Mouse (Mus musculus): ENCODE data around the gene Klhdc8a. TPM values are rescaled to one million over a fixed set of nuclear protein-coding genes. Genes with fewer than 3 reads are reported as not detected.

Klhdc8a gene
- total and polyA plus RNA-seq, 2 experiments from 2014 or later, result 11.2 to 26.0 TPM

DNA sequence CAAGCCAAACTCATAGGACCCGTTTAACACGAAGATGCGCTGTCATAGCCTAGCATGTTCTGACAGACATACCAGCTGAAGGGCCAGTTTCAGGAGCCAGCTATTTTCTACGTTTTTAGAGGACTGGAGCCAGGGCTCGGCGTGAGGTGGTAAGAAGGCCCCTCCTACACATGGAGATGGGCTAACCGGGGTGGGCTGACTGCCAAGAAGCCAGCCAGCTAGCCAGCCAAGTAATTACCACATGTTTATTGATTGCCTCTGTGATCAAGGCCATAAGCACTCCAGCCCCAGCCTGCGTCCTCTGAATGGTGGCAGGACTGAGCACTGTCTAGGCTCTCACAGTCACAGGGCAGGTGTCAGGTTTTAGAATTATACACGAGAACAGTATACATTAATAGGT lies 28.4 kb downstream of the Klhdc8a start:
- Histone ChIP-seq H3K27me3 (ENCODE audit: insufficient read depth, low read length) (no peaks in the 10 kb centered on the region), H3K27ac (0 out of 2 replicates have a peak overlapping the region, but pooled peaks have one; percentile 45), H3K9me3 (ENCODE audit: low read length) (no peaks in the 10 kb centered on the region), H3K4me2 (ENCODE audit: low read depth, low read length) (no peak overlapping the region), H3K4me3 (ENCODE audit: low read length) (no peak overlapping the region), H3K4me1 (ENCODE audit: insufficient read depth, low read length) (peaks cover 14% of the 10 kb centered on the region), H3K36me3 (ENCODE audit: insufficient read depth, low read length) (peaks cover 4% of the 10 kb centered on the region; the same call in 1 of the 2 replicates), H3K9ac (replicated peaks; ENCODE audit: low read length) (no peak overlapping the region)
- no peak for TF ChIP-seq CTCF (IDR thresholded peaks at IDR 0.05; ENCODE audit: low read depth)
- 25% methylated on average over 9 of the region's 9 CpGs for WGBS
- ATAC-seq (peak; percentile 67), DNase-seq (ENCODE audit: low spot score) (peak; percentile 86)

DNA sequence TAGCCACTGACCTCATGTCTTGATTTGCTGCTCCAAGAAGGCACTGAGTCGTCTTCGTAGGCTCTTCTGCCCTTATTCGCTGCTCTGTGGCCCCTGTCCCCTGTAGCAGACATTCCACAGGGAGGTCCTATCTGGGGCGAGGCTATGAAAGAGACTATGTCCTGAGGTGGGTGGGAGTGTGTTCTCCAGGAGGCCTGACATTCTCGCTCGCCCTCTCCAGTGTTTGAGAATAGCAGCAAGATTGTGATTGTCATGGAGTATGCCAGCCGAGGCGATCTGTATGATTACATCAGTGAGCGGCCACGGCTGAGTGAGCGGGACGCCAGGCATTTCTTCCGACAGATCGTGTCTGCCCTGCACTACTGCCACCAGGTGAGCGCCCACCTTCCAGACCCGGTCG lies 29.1 kb downstream of the Klhdc8a start:
- no peak overlapping the region for H3K27ac ChIP-seq
- WGBS, result 63% methylated on average over 17 of the region's 17 CpGs
- DNase-seq (ENCODE audit: low spot score) (no peak), ATAC-seq (no peak)
- TF ChIP-seq CTCF (IDR thresholded peaks at IDR 0.05; ENCODE audit: low read depth), result no peak
- peaks cover 4% of the 10 kb centered on the region; the same call in 1 of the 2 replicates for H3K36me3 ChIP-seq (ENCODE audit: insufficient read depth, low read length)
- no peaks in the 10 kb centered on the region for H3K9me3 ChIP-seq (ENCODE audit: low read length)
- H3K4me3 ChIP-seq (ENCODE audit: low read length), result no peak overlapping the region
- no peak overlapping the region for H3K9ac ChIP-seq (replicated peaks; ENCODE audit: low read length)
- H3K27me3 ChIP-seq (ENCODE audit: insufficient read depth, low read length), result no peaks in the 10 kb centered on the region
- H3K4me2 ChIP-seq (ENCODE audit: low read depth, low read length), result no peak overlapping the region
- peaks cover 9% of the 10 kb centered on the region for H3K4me1 ChIP-seq (ENCODE audit: insufficient read depth, low read length)

DNA sequence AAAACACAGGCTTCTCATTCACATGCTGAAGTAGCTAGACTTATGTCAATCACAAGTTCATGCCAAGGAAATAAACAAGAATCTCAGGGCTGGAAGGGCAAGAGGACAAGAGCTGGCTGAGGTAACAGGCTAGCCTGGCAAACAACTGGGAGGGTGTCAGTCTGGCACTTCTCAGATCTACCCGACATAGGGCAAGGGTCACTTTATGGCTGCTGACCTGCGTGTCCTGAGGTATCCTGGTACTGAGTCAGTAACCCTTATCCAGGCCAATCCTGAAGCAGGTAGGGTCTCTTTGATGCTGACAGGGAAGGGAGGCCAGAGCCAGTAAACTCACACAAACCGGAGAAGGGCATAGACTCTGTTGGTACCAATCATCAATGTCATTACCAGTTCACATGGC lies 30.1 kb downstream of the Klhdc8a start:
- peaks cover 4% of the 10 kb centered on the region; the same call in 1 of the 2 replicates for H3K36me3 ChIP-seq (ENCODE audit: insufficient read depth, low read length)
- no peak overlapping the region for H3K27ac ChIP-seq
- 95% methylated on average over 3 of the region's 3 CpGs for WGBS
- H3K4me3 ChIP-seq (ENCODE audit: low read length), result no peak overlapping the region
- no peak for TF ChIP-seq CTCF (IDR thresholded peaks at IDR 0.05; ENCODE audit: low read depth)
- no peak for ATAC-seq
- H3K27me3 ChIP-seq (ENCODE audit: insufficient read depth, low read length), result no peaks in the 10 kb centered on the region
- H3K4me2 ChIP-seq (ENCODE audit: low read depth, low read length), result no peak overlapping the region
- H3K9me3 ChIP-seq (ENCODE audit: low read length), result no peaks in the 10 kb centered on the region
- H3K9ac ChIP-seq (replicated peaks; ENCODE audit: low read length), result no peak overlapping the region
- DNase-seq (ENCODE audit: low spot score), result no peak
- peaks cover 4% of the 10 kb centered on the region; the same call in 1 of the 2 replicates for H3K4me1 ChIP-seq (ENCODE audit: insufficient read depth, low read length)

DNA sequence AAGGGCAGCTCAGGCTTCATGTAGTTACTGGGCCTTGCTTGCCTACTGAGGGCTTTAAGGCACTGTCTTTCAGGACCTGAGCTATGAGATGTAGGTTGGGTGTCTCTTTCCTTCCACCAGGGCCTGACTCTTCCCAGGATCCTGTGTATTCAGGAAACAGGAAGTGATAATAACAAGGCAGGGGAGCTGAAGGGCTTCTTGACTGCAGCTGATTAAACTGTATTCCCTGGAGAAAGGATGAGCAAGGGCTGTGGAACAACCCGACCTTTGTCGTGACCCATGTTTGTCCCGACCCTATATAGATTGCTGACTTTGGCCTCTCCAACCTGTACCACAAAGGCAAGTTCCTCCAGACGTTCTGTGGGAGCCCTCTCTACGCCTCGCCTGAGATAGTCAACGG lies 31.2 kb downstream of the Klhdc8a start:
- H3K9me3 ChIP-seq (ENCODE audit: low read length), result no peaks in the 10 kb centered on the region
- no peak overlapping the region for H3K9ac ChIP-seq (replicated peaks; ENCODE audit: low read length)
- peaks cover 4% of the 10 kb centered on the region; the same call in 1 of the 2 replicates for H3K4me1 ChIP-seq (ENCODE audit: insufficient read depth, low read length)
- H3K36me3 ChIP-seq (ENCODE audit: insufficient read depth, low read length), result peaks cover 4% of the 10 kb centered on the region; the same call in 1 of the 2 replicates
- H3K27ac ChIP-seq, result no peak overlapping the region
- TF ChIP-seq CTCF (IDR thresholded peaks at IDR 0.05; ENCODE audit: low read depth), result no peak
- ATAC-seq (no peak), DNase-seq (ENCODE audit: low spot score) (no peak)
- H3K27me3 ChIP-seq (ENCODE audit: insufficient read depth, low read length), result no peaks in the 10 kb centered on the region
- H3K4me3 ChIP-seq (ENCODE audit: low read length), result no peak overlapping the region
- no peak overlapping the region for H3K4me2 ChIP-seq (ENCODE audit: low read depth, low read length)
- WGBS, result 83% methylated on average over 7 of the region's 7 CpGs

DNA sequence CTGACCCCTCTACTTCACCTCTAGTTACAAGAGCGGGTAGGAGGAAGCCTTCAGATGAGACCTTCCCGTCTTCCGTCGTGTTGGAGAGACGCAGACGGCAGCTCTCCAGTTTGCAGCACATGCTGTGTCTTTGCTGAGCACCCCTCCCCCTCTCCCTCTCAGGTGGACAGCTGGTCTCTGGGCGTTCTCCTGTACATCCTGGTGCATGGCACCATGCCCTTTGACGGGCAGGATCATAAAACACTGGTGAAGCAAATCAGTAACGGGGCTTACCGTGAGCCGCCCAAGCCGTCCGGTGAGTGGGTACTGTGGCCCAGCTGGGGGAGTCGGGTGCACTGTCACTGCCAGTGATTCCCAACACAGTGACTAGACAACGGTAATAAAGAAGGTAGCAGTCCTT lies 32.0 kb downstream of the Klhdc8a start:
- Histone ChIP-seq H3K4me2 (ENCODE audit: low read depth, low read length) (no peak overlapping the region), H3K9me3 (ENCODE audit: low read length) (no peaks in the 10 kb centered on the region), H3K4me3 (ENCODE audit: low read length) (no peak overlapping the region), H3K27ac (no peak overlapping the region), H3K27me3 (ENCODE audit: insufficient read depth, low read length) (no peaks in the 10 kb centered on the region), H3K9ac (replicated peaks; ENCODE audit: low read length) (no peak overlapping the region), H3K4me1 (ENCODE audit: insufficient read depth, low read length) (peaks cover 9% of the 10 kb centered on the region; the same call in 1 of the 2 replicates), H3K36me3 (ENCODE audit: insufficient read depth, low read length) (peaks cover 4% of the 10 kb centered on the region; the same call in 1 of the 2 replicates)
- no peak for TF ChIP-seq CTCF (IDR thresholded peaks at IDR 0.05; ENCODE audit: low read depth)
- 56% methylated on average over 15 of the region's 15 CpGs for WGBS
- DNase-seq (ENCODE audit: low spot score) (no peak), ATAC-seq (no peak)

DNA sequence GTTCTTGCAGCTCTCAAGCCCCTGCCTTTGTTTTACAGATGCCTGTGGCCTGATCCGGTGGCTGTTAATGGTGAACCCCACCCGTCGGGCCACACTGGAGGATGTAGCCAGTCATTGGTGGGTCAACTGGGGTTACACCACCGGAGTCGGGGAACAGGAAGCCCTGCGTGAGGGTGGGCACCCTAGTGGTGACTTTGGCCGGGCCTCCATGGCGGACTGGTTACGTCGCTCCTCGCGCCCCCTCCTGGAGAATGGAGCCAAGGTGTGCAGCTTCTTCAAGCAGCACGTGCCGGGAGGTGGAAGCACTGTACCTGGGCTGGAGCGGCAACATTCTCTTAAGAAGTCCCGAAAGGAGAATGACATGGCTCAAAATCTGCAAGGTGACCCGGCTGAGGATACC lies 32.9 kb downstream of the Klhdc8a start:
- peak; percentile 25; the same call in 1 of the 2 replicates for TF ChIP-seq CTCF (IDR thresholded peaks at IDR 0.05; ENCODE audit: low read depth)
- no peak overlapping the region for H3K4me3 ChIP-seq (ENCODE audit: low read length)
- H3K36me3 ChIP-seq (ENCODE audit: insufficient read depth, low read length), result peaks cover 4% of the 10 kb centered on the region; the same call in 1 of the 2 replicates
- DNase-seq (ENCODE audit: low spot score), result no peak
- peaks cover 12% of the 10 kb centered on the region; the same call in 1 of the 2 replicates for H3K4me1 ChIP-seq (ENCODE audit: insufficient read depth, low read length)
- H3K4me2 ChIP-seq (ENCODE audit: low read depth, low read length), result no peak overlapping the region
- 85% methylated on average over 17 of the region's 17 CpGs for WGBS
- H3K9ac ChIP-seq (replicated peaks; ENCODE audit: low read length), result no peak overlapping the region
- no peaks in the 10 kb centered on the region for H3K9me3 ChIP-seq (ENCODE audit: low read length)
- no peak for ATAC-seq
- no peak overlapping the region for H3K27ac ChIP-seq
- H3K27me3 ChIP-seq (ENCODE audit: insufficient read depth, low read length), result no peaks in the 10 kb centered on the region

DNA sequence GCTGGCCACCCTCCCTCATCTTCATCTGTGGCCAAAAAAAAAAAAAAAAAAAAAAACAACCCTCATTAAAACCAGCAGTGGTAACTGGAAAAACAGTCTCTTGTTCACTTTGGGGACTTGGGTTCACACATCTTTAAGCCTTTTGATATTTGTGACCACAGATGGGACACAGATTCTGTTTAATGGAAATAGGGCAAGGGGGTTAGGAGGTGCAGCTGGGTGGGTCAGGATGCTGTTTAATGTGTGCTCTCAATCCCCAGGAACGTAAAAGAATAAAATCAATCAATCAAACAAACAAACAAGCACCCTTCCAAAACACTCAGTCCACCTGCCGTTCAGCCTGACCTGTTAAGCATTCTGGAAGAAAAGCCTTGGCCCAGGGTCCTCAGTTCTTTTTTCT lies 34.8 kb downstream of the Klhdc8a start:
- H3K36me3 ChIP-seq (ENCODE audit: insufficient read depth, low read length), result peaks cover 4% of the 10 kb centered on the region; the same call in 1 of the 2 replicates
- no peak overlapping the region for H3K4me3 ChIP-seq (ENCODE audit: low read length)
- ATAC-seq (no peak), DNase-seq (ENCODE audit: low spot score) (no peak)
- no peak for TF ChIP-seq CTCF (IDR thresholded peaks at IDR 0.05; ENCODE audit: low read depth)
- H3K9me3 ChIP-seq (ENCODE audit: low read length), result no peaks in the 10 kb centered on the region
- H3K4me2 ChIP-seq (ENCODE audit: low read depth, low read length), result no peak overlapping the region
- no peaks in the 10 kb centered on the region for H3K27me3 ChIP-seq (ENCODE audit: insufficient read depth, low read length)
- no peak overlapping the region for H3K9ac ChIP-seq (replicated peaks; ENCODE audit: low read length)
- H3K4me1 ChIP-seq (ENCODE audit: insufficient read depth, low read length), result 0 out of 2 replicates have a peak, but pooled peaks cover 8% of the 10 kb centered on the region
- H3K27ac ChIP-seq, result no peak overlapping the region
- WGBS, result 15% methylated on average over 2 of the region's 2 CpGs

Data from hindbrain, postnatal 0 days (tissue).